Mouse (Mus musculus): ENCODE data around the gene Slc38a2.

DNA sequence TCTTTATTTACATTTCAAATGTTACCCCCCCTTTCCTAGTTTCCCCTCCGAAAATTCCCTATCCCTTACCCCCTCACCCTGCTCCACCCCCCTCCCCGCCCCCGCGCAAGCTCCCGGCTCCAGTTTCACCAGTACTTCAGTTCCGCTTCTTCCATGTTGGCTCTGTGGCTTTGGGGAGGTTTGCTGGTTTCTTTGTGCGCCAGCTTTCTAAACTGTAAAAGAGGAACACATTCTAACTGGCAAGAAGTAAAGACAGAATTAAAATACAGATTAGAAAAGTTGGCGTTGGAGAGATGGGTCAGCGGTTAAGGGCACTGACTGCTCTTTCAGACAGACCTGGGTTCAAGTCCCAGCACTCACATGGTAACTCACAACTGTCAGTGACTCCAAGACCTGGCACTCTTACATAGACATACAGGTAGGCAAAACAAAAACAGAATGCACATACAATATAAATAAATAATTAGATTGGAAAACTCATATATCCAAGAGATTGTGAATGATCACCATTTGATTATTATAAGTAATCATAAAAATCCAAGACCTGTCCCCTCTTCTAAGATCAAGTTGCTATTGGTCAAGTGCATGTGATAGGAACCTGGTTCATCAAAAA is 15.7 kb upstream of the Slc38a2 start:
- TF ChIP-seq CTCF (IDR thresholded peaks at IDR 0.05; ENCODE audit: insufficient read depth, low read length): no peak
- TF ChIP-seq POLR2A (IDR thresholded peaks at IDR 0.05; ENCODE audit: borderline replicate concordance, extremely low read depth, low read depth, low read length): no peak

All from lung, adult 2 months (tissue).